Mouse (Mus musculus): ENCODE results near the gene Dclk2. TPM values are rescaled to one million over a fixed set of nuclear protein-coding genes. Genes with fewer than 3 reads are reported as not detected.

The Dclk2 gene
- total RNA-seq (2023) = 14.1 TPM

GRCm38 (mm10) chr3:86920343-86921083 lies at the start of gene Dclk2:
Gene Dclk2, minus strand, starts transcription at chr3:86920852.

Other genes with a start within 250 kb of the Dclk2 start
- gene Cd1d1, start 78.6 kb upstream of the Dclk2 start, total RNA-seq (2023) = 36.2 TPM

Measured in CD4-positive naive resting alpha-beta T cell, adult 57 days (primary cell).